Mouse (Mus musculus) layer of hippocampus, postnatal 14 days (tissue): ENCODE results near the gene Tmem243. TPM values are rescaled to one million over a fixed set of nuclear protein-coding genes. Genes with fewer than 3 reads are reported as not detected.

Experiments used
- DNase-seq, 2 experiments: peaks; one replicate each; pipeline ENCODE4 v3.0.0; 2021 to 2022; ENCODE audit warnings: low spot score in 2 of 2, mixed read lengths in 1 of 2
- long read RNA-seq, 2 experiments: library from polyadenylated mRNA; stranded (forward); transcript quantifications; one replicate each; pipeline ENCODE4 v2.0.0; 2021
- total RNA-seq, 2 experiments: library from RNA; stranded (reverse); gene quantifications; 2 replicates each; pipeline ENCODE4 v1.2.3; 2021

Tmem243 gene
- 1 to 10 TPM; 7.4 to 7.8 TPM for total RNA-seq
- long read RNA-seq, experiment 1, full-length matches to known transcripts = 8 of 13 reads
- long read RNA-seq, experiment 1, partial matches to known transcripts = 2 of 13 reads
- long read RNA-seq, experiment 1, other reads (novel, unspliced or antisense) = 3 of 13 reads
- long read RNA-seq, experiment 2, full-length matches to known transcripts = 19 of 23 reads
- long read RNA-seq, experiment 2, partial matches to known transcripts = 2 of 23 reads
- long read RNA-seq, experiment 2, other reads (novel, unspliced or antisense) = 2 of 23 reads

- DNase-seq = peak; percentile 78 to 91
Observed at GRCm38 (mm10) chr5:9100207-9100848, at the start of gene Tmem243. TSS of gene Tmem243 (plus strand) at chr5:9100668.

GRCm38 (mm10) chr5:9056020-9056660 lies 44.3 kb upstream of the Tmem243 start:
- peak; percentile 58 to 77 for DNase-seq

- no peak for DNase-seq
Observed at GRCm38 (mm10) chr5:9057277-9057879, 43.1 kb upstream of the Tmem243 start.

GRCm38 (mm10) chr5:9059303-9060023 lies 41.0 kb upstream of the Tmem243 start:
- peak in 1 of 2 experiments; percentile 9 for DNase-seq

GRCm38 (mm10) chr5:9060228-9060627 lies 40.2 kb upstream of the Tmem243 start:
- no peak for DNase-seq

- DNase-seq = no peak
Observed at GRCm38 (mm10) chr5:9064217-9064616, 36.3 kb upstream of the Tmem243 start.

GRCm38 (mm10) chr5:9068886-9069285 lies 31.6 kb upstream of the Tmem243 start:
- peak; percentile 32 to 70 for DNase-seq

- no peak for DNase-seq
Observed at GRCm38 (mm10) chr5:9069599-9070209, 30.8 kb upstream of the Tmem243 start.

GRCm38 (mm10) chr5:9071360-9071759 lies 29.1 kb upstream of the Tmem243 start:
- no peak for DNase-seq

GRCm38 (mm10) chr5:9073177-9073854 lies 27.2 kb upstream of the Tmem243 start:
- DNase-seq = peak in 1 of 2 experiments; percentile 28

- DNase-seq = no peak
Observed at GRCm38 (mm10) chr5:9079773-9080501, 20.5 kb upstream of the Tmem243 start.

GRCm38 (mm10) chr5:9086924-9087719 lies 13.3 kb upstream of the Tmem243 start:
- no peak for DNase-seq

- no peak for DNase-seq
Observed at GRCm38 (mm10) chr5:9090493-9091106, 9.9 kb upstream of the Tmem243 start.

GRCm38 (mm10) chr5:9092716-9093115 lies 7.8 kb upstream of the Tmem243 start:
- no peak for DNase-seq

- DNase-seq = no peak
Observed at GRCm38 (mm10) chr5:9093490-9093889, 7.0 kb upstream of the Tmem243 start.

- peak in 1 of 2 experiments; percentile 18 for DNase-seq
Observed at GRCm38 (mm10) chr5:9100849-9101801, 657 bp downstream of the Tmem243 start.

- no peak for DNase-seq
Observed at GRCm38 (mm10) chr5:9102696-9103095, 2.2 kb downstream of the Tmem243 start.
